Mouse (Mus musculus) limb, embryonic 12.5 days (tissue): Measurements from ENCODE around the gene Duoxa1. TPM values are rescaled to one million over a fixed set of nuclear protein-coding genes. Genes with fewer than 3 reads are reported as not detected.

ENCODE experiments used
- ATAC-seq: fragments of 200-750 bp; cut with Nextera tagmentation; 2 replicates; pipeline ENCODE4 v1.8.0; 2017; ENCODE audit warnings: low read depth, moderate TSS enrichment; ENCODE audit not compliant: insufficient number of reproducible peaks, insufficient read depth, low FRiP score, low TSS enrichment
- H3K27ac ChIP-seq: fragments of 300-500 bp; sonication (generic); 2 replicates; pipeline ENCODE4 v1.5.1; 2016; ENCODE audit warnings: mild to moderate bottlenecking, moderate library complexity
- H3K27me3 ChIP-seq: fragments of 300-500 bp; sonication (generic); 2 replicates; pipeline ENCODE4 v1.6.1; 2016; ENCODE audit warnings: mild to moderate bottlenecking, moderate library complexity
- H3K36me3 ChIP-seq: fragments of 300-500 bp; sonication (generic); 2 replicates; pipeline ENCODE4 v1.6.1; 2016; ENCODE audit warnings: mild to moderate bottlenecking, moderate library complexity
- H3K4me1 ChIP-seq: fragments of 300-500 bp; sonication (generic); replicated peaks from 2 replicates; pipeline ENCODE4 v1.6.1; 2016
- H3K4me2 ChIP-seq: fragments of 300-500 bp; sonication (generic); 2 replicates; pipeline ENCODE4 v1.6.1; 2016; ENCODE audit warnings: mild to moderate bottlenecking, moderate library complexity
- H3K4me3 ChIP-seq: fragments of 300-500 bp; sonication (generic); replicated peaks from 2 replicates; pipeline ENCODE4 v1.5.1; 2016; ENCODE audit warnings: mild to moderate bottlenecking
- H3K9ac ChIP-seq: fragments of 300-500 bp; sonication (generic); replicated peaks from 2 replicates; pipeline ENCODE4 v1.6.1; 2016; ENCODE audit warnings: mild to moderate bottlenecking, moderate library complexity
- H3K9me3 ChIP-seq: fragments of 300-500 bp; sonication (generic); 2 replicates; pipeline ENCODE4 v1.6.1; 2016; ENCODE audit warnings: mild to moderate bottlenecking, moderate library complexity
- WGBS: fragments of 180-500 bp; shearing (Covaris S2); methylation state at CpG from one replicate; pipeline ENCODE4 v1.1.7; 2016; 5-methylcytosine and 5-hydroxymethylcytosine counted together
- polyA plus RNA-seq: library from polyadenylated mRNA; unstranded; fragments of >200 nt; fragmentation: Nextera tagmentation; extraction: Ambion mirVana; gene quantifications from 2 replicates; pipeline ENCODE4 v1.2.1, GENCODE M21; 2016

The Duoxa1 gene
- polyA plus RNA-seq, 1 experiment from 2014 or later = 1.2 TPM

GRCm38 (mm10) chr2:122286137-122286536, 27.4 kb downstream of the Duoxa1 start:
- peaks cover 14% of the 10 kb centered on the region for H3K27me3 ChIP-seq
- no peak for ATAC-seq
- H3K9me3 ChIP-seq = no peaks in the 10 kb centered on the region
- WGBS = 71% methylated on average over 7 of the region's 7 CpGs
- no peak overlapping the region for H3K9ac ChIP-seq
- H3K4me1 ChIP-seq = no peaks in the 10 kb centered on the region
- H3K4me2 ChIP-seq = no peak overlapping the region
- H3K27ac ChIP-seq = no peak overlapping the region
- H3K36me3 ChIP-seq = no peaks in the 10 kb centered on the region
- no peak overlapping the region for H3K4me3 ChIP-seq

- Histone ChIP-seq H3K27ac (no peak overlapping the region), H3K4me3 (no peak overlapping the region), H3K36me3 (no peaks in the 10 kb centered on the region), H3K9me3 (no peaks in the 10 kb centered on the region), H3K27me3 (peaks cover 3% of the 10 kb centered on the region; the same call in 1 of the 2 replicates), H3K9ac (no peak overlapping the region), H3K4me2 (no peak overlapping the region), H3K4me1 (no peaks in the 10 kb centered on the region)
- 85% methylated on average over 9 of the region's 9 CpGs for WGBS
- ATAC-seq = no peak
Observed at GRCm38 (mm10) chr2:122284091-122284490, 29.4 kb downstream of the Duoxa1 start.

GRCm38 (mm10) chr2:122278769-122279168, 34.8 kb downstream of the Duoxa1 start:
- Histone ChIP-seq H3K27me3 (no peaks in the 10 kb centered on the region), H3K27ac (no peak overlapping the region), H3K4me2 (no peak overlapping the region), H3K4me1 (no peaks in the 10 kb centered on the region), H3K4me3 (no peak overlapping the region), H3K9ac (no peak overlapping the region), H3K36me3 (no peaks in the 10 kb centered on the region), H3K9me3 (no peaks in the 10 kb centered on the region)
- no peak for ATAC-seq
- 88% methylated on average over 3 of the region's 3 CpGs for WGBS

GRCm38 (mm10) chr2:122266407-122267193, 46.9 kb downstream of the Duoxa1 start:
- no peak for ATAC-seq

GRCm38 (mm10) chr2:122264690-122265089, 48.8 kb downstream of the Duoxa1 start:
- Histone ChIP-seq H3K36me3 (no peaks in the 10 kb centered on the region), H3K4me3 (no peak overlapping the region), H3K27ac (no peak overlapping the region), H3K4me1 (peaks cover 8% of the 10 kb centered on the region), H3K27me3 (no peaks in the 10 kb centered on the region), H3K9ac (no peak overlapping the region), H3K9me3 (no peaks in the 10 kb centered on the region), H3K4me2 (no peak overlapping the region)
- ATAC-seq = no peak
- 80% methylated on average over 3 of the region's 3 CpGs for WGBS

More at GRCm38 (mm10) chr2:122266407-122267193, 46.9 kb downstream of the Duoxa1 start:
- Histone ChIP-seq H3K4me1 (peaks cover 8% of the 10 kb centered on the region), H3K4me3 (no peak overlapping the region), H3K27ac (no peak overlapping the region), H3K4me2 (no peak overlapping the region), H3K27me3 (no peaks in the 10 kb centered on the region), H3K36me3 (no peaks in the 10 kb centered on the region), H3K9me3 (no peaks in the 10 kb centered on the region), H3K9ac (no peak overlapping the region)
- 89% methylated on average over 7 of the region's 7 CpGs for WGBS

GRCm38 (mm10) chr2:122260729-122261128, 52.8 kb downstream of the Duoxa1 start:
- Histone ChIP-seq H3K9me3 (no peaks in the 10 kb centered on the region), H3K36me3 (no peaks in the 10 kb centered on the region), H3K27ac (no peak overlapping the region), H3K9ac (no peak overlapping the region), H3K4me1 (peaks cover 8% of the 10 kb centered on the region), H3K27me3 (no peaks in the 10 kb centered on the region), H3K4me2 (no peak overlapping the region), H3K4me3 (no peak overlapping the region)
- WGBS = 87% methylated on average over 5 of the region's 5 CpGs
- ATAC-seq = no peak

- 98% methylated on average over 5 of the region's 5 CpGs for WGBS
- Histone ChIP-seq H3K36me3 (no peaks in the 10 kb centered on the region), H3K27me3 (no peaks in the 10 kb centered on the region), H3K4me2 (no peak overlapping the region), H3K27ac (no peak overlapping the region), H3K4me1 (no peaks in the 10 kb centered on the region), H3K4me3 (no peak overlapping the region), H3K9me3 (no peaks in the 10 kb centered on the region), H3K9ac (no peak overlapping the region)
- no peak for ATAC-seq
Observed at GRCm38 (mm10) chr2:122255997-122256396, 57.5 kb downstream of the Duoxa1 start.

Other genes with a start within 250 kb of the Duoxa1 start
- 12.1 and 13.1 TPM in 2 replicates for gene Spg11, start 195.3 kb downstream of the Duoxa1 start, polyA plus RNA-seq
- gene B2m, start 166.0 kb downstream of the Duoxa1 start, polyA plus RNA-seq = 135 and 147 TPM in 2 replicates
- gene Trim69, start 153.0 kb downstream of the Duoxa1 start, polyA plus RNA-seq = not detected in 2 replicates
- not detected in 2 replicates for gene Patl2, start 127.5 kb downstream of the Duoxa1 start, polyA plus RNA-seq
- not detected in 2 replicates for gene Terb2, start 127.5 kb downstream of the Duoxa1 start, polyA plus RNA-seq
- 16.6 and 18.7 TPM in 2 replicates for gene Sord, start 79.0 kb downstream of the Duoxa1 start, polyA plus RNA-seq
- gene Duox2, start 15.3 kb downstream of the Duoxa1 start, polyA plus RNA-seq = not detected in 2 replicates
- not detected in 2 replicates for gene Duoxa2, start 14.8 kb downstream of the Duoxa1 start, polyA plus RNA-seq
- gene Duox1, start 1.9 kb upstream of the Duoxa1 start, polyA plus RNA-seq = 0.13 and 0.22 TPM in 2 replicates
- gene Shf, start 55.4 kb upstream of the Duoxa1 start, polyA plus RNA-seq = 5.4 and 6.5 TPM in 2 replicates
- gene Slc28a2, start 112.7 kb upstream of the Duoxa1 start, polyA plus RNA-seq = not detected in 2 replicates
- gene Gm14085, start 171.2 kb upstream of the Duoxa1 start, polyA plus RNA-seq = not detected in 2 replicates